Mouse (Mus musculus) ES-E14 (cell line): ENCODE measurements around the gene Colgalt2. TPM values are rescaled to one million over a fixed set of nuclear protein-coding genes. Genes with fewer than 3 reads are reported as not detected.

ENCODE experiments used
- DNase-seq: peaks from one replicate; pipeline ENCODE4 v3.0.0-alpha.2; 2013; ENCODE audit warnings: low read depth, low spot score
- H3K27ac ChIP-seq: 2 replicates; pipeline ENCODE4 v1.5.1; 2012; ENCODE audit warnings: low read depth, mild to moderate bottlenecking, low read length, moderate library complexity, mixed read lengths; ENCODE audit not compliant: poor library complexity, insufficient read depth, severe bottlenecking
- H3K36me3 ChIP-seq: 2 replicates; pipeline ENCODE4 v1.6.1; 2012; ENCODE audit warnings: mild to moderate bottlenecking, low read length, moderate library complexity, mixed read lengths; ENCODE audit not compliant: control insufficient read depth, poor library complexity, insufficient read depth, severe bottlenecking
- H3K4me1 ChIP-seq, 2 experiments: fragments of 150-350 bp in 1 of 2; sonication (generic) in 1 of 2; 2 replicates each; pipeline ENCODE4 v1.6.1; 2012; ENCODE audit warnings: low read length in 2 of 2, mild to moderate bottlenecking in 1 of 2, mixed read lengths in 1 of 2; ENCODE audit not compliant: control insufficient read depth in 2 of 2, insufficient read depth in 2 of 2, poor library complexity in 1 of 2
- H3K4me3 ChIP-seq, 2 experiments: fragments of 150-350 bp in 1 of 2; sonication (generic) in 1 of 2; 2 replicates each; pipeline ENCODE4 v1.5.1; 2012; ENCODE audit warnings: low read length in 2 of 2, low read depth in 1 of 2, mild to moderate bottlenecking in 1 of 2, mixed read lengths in 1 of 2; ENCODE audit not compliant: insufficient read depth in 1 of 2, poor library complexity in 1 of 2, severe bottlenecking in 1 of 2
- H3K9ac ChIP-seq: 2 replicates; pipeline ENCODE4 v1.6.1; 2012; ENCODE audit warnings: low read depth, mild to moderate bottlenecking, low read length, mixed read lengths; ENCODE audit not compliant: poor library complexity, insufficient read depth, severe bottlenecking
- H3K9me3 ChIP-seq: fragments of 150-350 bp; sonication (generic); 2 replicates; pipeline ENCODE4 v1.6.1; 2012; ENCODE audit warnings: low read depth, mild to moderate bottlenecking, low read length; ENCODE audit not compliant: control insufficient read depth, insufficient read depth
- CHD2 ChIP-seq: IDR thresholded peaks from 2 replicates; pipeline ENCODE4 v1.6.1; 2014; ENCODE audit warnings: mild to moderate bottlenecking, low read depth, low read length, inconsistent platforms
- HCFC1 ChIP-seq: IDR thresholded peaks from 2 replicates; pipeline ENCODE4 v1.6.1; 2012; ENCODE audit warnings: low read length, inconsistent platforms, borderline replicate concordance; ENCODE audit not compliant: insufficient read depth
- MAFK ChIP-seq: IDR thresholded peaks from 2 replicates; pipeline ENCODE4 v1.6.1; 2014; ENCODE audit warnings: mild to moderate bottlenecking, low read depth, low read length, inconsistent platforms; ENCODE audit not compliant: insufficient read depth
- ZC3H11A ChIP-seq: IDR thresholded peaks from 2 replicates; pipeline ENCODE4 v1.6.1; 2012; ENCODE audit warnings: low read depth, mild to moderate bottlenecking, inconsistent platforms, low read length, borderline replicate concordance
- ZNF384 ChIP-seq: IDR thresholded peaks from 2 replicates; pipeline ENCODE4 v1.6.1; 2012; ENCODE audit warnings: low read depth, low read length, inconsistent platforms
- in situ Hi-C, 2 experiments: fragments of 600-800 bp; cut with MboI; formaldehyde crosslinking; loops; one replicate each; pipeline ENCODE4 v1.15.1; 2025; ENCODE audit warnings: low sequenced_read_pairs in 2 of 2, inconsistent platforms in 1 of 2; ENCODE audit not compliant: unreplicated experiment in 2 of 2
- total RNA-seq: library from RNA; depleted of rRNA; stranded (reverse); fragments of 300-350 nt; gene quantifications from 2 replicates; pipeline ENCODE4 v1.2.3, GENCODE M21; 2012

The Colgalt2 gene
- total RNA-seq, 1 experiment, result 0.13 TPM

GRCm38 (mm10) chr1:152514256-152514655, 114.6 kb downstream of the Colgalt2 start:
- in situ Hi-C loops, result no loop called here
- H3K9ac ChIP-seq, result no peak overlapping the region
- H3K4me3 ChIP-seq, result no peak overlapping the region
- no peaks in the 10 kb centered on the region; a peak in 1 of 4 replicates for H3K4me1 ChIP-seq
- no peak overlapping the region for H3K27ac ChIP-seq
- H3K36me3 ChIP-seq, result no peaks in the 10 kb centered on the region
- H3K9me3 ChIP-seq, result no peaks in the 10 kb centered on the region
- TF ChIP-seq HCFC1 (no peak), CHD2 (no peak), ZNF384 (no peak), ZC3H11A (no peak), MAFK (no peak)
- DNase-seq, result no peak

DNA sequence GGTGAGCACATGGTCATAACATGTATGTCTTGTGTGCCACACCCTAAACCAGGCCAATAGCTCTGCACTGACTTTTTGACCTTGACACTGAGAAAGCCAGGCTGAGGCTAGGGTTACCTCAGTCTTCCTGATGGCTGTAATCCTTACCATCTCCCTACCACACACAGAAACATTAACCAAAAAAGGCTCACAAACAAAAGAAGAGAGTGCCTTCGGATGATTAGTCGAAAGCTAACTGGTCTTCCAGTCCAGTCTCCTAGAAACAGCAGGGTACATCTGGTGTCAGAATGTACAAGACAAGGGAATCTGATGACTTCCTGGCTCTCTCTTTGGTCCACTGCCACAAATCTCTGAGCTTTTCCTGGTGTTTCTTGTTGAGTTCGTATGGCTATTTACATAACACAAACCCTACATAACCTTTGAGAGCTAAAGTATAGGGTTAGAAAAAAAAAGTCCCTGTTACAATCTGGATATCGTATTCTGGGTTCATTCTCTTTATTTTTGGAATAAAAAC, 117.5 kb downstream of the Colgalt2 start:
- no peak for TF ChIP-seq ZC3H11A
- Histone ChIP-seq H3K4me3 (no peak overlapping the region), H3K4me1 (peaks cover 0 to 3% of the 10 kb centered on the region in 2 experiments; a peak in 1 of 4 replicates), H3K9me3 (no peaks in the 10 kb centered on the region), H3K36me3 (no peaks in the 10 kb centered on the region), H3K9ac (no peak overlapping the region), H3K27ac (no peak overlapping the region)
- in situ Hi-C loops, result no loop called here
- DNase-seq, result no peak

GRCm38 (mm10) chr1:152518971-152519370, 119.3 kb downstream of the Colgalt2 start:
- no peak overlapping the region for H3K4me3 ChIP-seq
- H3K9me3 ChIP-seq, result no peaks in the 10 kb centered on the region
- in situ Hi-C loops, result no loop called here
- TF ChIP-seq ZNF384 (no peak), CHD2 (no peak), MAFK (no peak), HCFC1 (no peak)
- H3K27ac ChIP-seq, result no peak overlapping the region
- no peak for DNase-seq
- no peak overlapping the region for H3K9ac ChIP-seq
- H3K36me3 ChIP-seq, result no peaks in the 10 kb centered on the region
- peaks cover 0 to 3% of the 10 kb centered on the region in 2 experiments; a peak in 1 of 4 replicates for H3K4me1 ChIP-seq

- peak; percentile 59 for DNase-seq
- no peak overlapping the region for H3K9ac ChIP-seq
- in situ Hi-C loops, result loop anchor here in 1 of 2 experiments (10.0 kb wide), 2 partner anchors 154 to 224 kb away; no protein-coding TSS in a partner anchor
- no peaks in the 10 kb centered on the region for H3K9me3 ChIP-seq
- H3K27ac ChIP-seq, result no peak overlapping the region
- no peak for TF ChIP-seq HCFC1
- no peak; the same call in 1 of the 2 replicates for TF ChIP-seq ZC3H11A
- TF ChIP-seq CHD2, result no peak
- no peak for TF ChIP-seq MAFK
- no peak for TF ChIP-seq ZNF384
- peaks cover 0 to 3% of the 10 kb centered on the region in 2 experiments; a peak in 1 of 4 replicates for H3K4me1 ChIP-seq
- H3K36me3 ChIP-seq, result no peaks in the 10 kb centered on the region
- H3K4me3 ChIP-seq, result no peak overlapping the region
These were observed 121.4 kb downstream of the Colgalt2 start for GRCm38 (mm10) chr1:152520798-152521575.

DNA sequence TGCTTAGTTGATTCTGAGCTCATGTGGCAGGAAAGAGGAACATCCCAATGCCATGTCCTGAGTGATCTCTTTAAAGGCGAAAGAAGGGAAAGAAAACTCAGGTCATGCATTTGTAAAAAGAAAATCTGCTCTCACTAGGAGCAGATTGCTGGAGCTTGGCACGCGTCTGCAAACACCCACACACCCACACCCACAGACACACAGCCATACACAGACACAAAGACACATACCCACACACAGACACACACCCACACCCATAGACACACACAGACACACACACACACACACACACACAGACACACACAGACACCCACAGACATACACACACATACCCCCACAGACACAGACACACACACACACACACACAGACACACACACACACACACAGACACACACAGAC, 122.6 kb downstream of the Colgalt2 start:
- no peak overlapping the region for H3K4me3 ChIP-seq
- DNase-seq, result no peak
- in situ Hi-C loops, result loop anchor here in 1 of 2 experiments (10.0 kb wide), 2 partner anchors 153 to 223 kb away; no protein-coding TSS in a partner anchor
- no peak overlapping the region for H3K9ac ChIP-seq
- TF ChIP-seq ZNF384, result no peak
- no peak for TF ChIP-seq ZC3H11A
- no peak for TF ChIP-seq CHD2
- no peak for TF ChIP-seq HCFC1
- no peak for TF ChIP-seq MAFK
- H3K9me3 ChIP-seq, result no peaks in the 10 kb centered on the region
- no peaks in the 10 kb centered on the region for H3K36me3 ChIP-seq
- no peak overlapping the region for H3K27ac ChIP-seq
- peaks cover 0 to 3% of the 10 kb centered on the region in 2 experiments; a peak in 1 of 4 replicates for H3K4me1 ChIP-seq
